12 mouse cellular contexts compared by ENCODE assay signal in genomic region chr4:110916061-110916460, GRCm38 (mm10).
DNase-seq lines count a peak whose midpoint lies in the region; ATAC-seq lines count a peak whose summit lies in the region.
"Had no signal": no experiment of that assay in that cellular context is flagged by ENCODE, and none has a peak within 500 bp of the region (broad histone marks: within the 10 kb centered on the region; RNA-seq: fewer than 3 reads in every experiment).

No protein-coding gene starts in this region.

- H3K27ac ChIP-seq in midbrain, embryonic 14.5 days (replicated peaks; ENCODE audit: low read depth, low read length) = no peak overlapping the region
- no peak overlapping the region for H3K27ac ChIP-seq in midbrain, embryonic 16.5 days (ENCODE audit: low read length)
- H3K27ac ChIP-seq: gastrocnemius, adult 2 months; macrophage; neural tube, embryonic 12.5 days had no signal

- H3K4me3 ChIP-seq in midbrain, embryonic 14.5 days (replicated peaks; ENCODE audit: low read depth, low read length) = no peak overlapping the region
- H3K4me3 ChIP-seq in midbrain, embryonic 16.5 days (ENCODE audit: low read depth, low read length) = no peak overlapping the region
- H3K4me3 ChIP-seq: gastrocnemius, adult 2 months; neural tube, embryonic 12.5 days had no signal

- H3K36me3 ChIP-seq in midbrain, embryonic 14.5 days (ENCODE audit: control insufficient read depth, insufficient read depth, low read length) = no peaks in the 10 kb centered on the region
- H3K36me3 ChIP-seq in midbrain, embryonic 16.5 days (ENCODE audit: control insufficient read depth, insufficient read depth, low read length) = no peaks in the 10 kb centered on the region
- H3K36me3 ChIP-seq: neural tube, embryonic 12.5 days had no signal

- no peak overlapping the region for H3K4me2 ChIP-seq in midbrain, embryonic 14.5 days (ENCODE audit: low read length)
- no peak overlapping the region for H3K4me2 ChIP-seq in midbrain, embryonic 16.5 days (ENCODE audit: low read length)
- H3K4me2 ChIP-seq: neural tube, embryonic 12.5 days had no signal

- ATAC-seq in midbrain, embryonic 14.5 days (ENCODE audit: low FRiP score, low TSS enrichment) = no peak
- no peak for ATAC-seq in midbrain, embryonic 16.5 days

- DNase-seq in embryo, embryonic 10.5 days (ENCODE audit: low spot score) = peak; percentile 3
- DNase-seq in embryo, embryonic 9.5 days (ENCODE audit: extremely low spot score) = no peak
- DNase-seq in midbrain, embryonic 14.5 days = peak; percentile 12
- peak; percentile 29 for DNase-seq in layer of hippocampus, postnatal 36 days
- DNase-seq in right cerebral cortex, postnatal 4 days = peak; percentile 5
- no peak for DNase-seq in gastrocnemius, adult 18-20 months (ENCODE audit: low spot score)
- DNase-seq in urinary bladder, adult 18-20 months (ENCODE audit: low spot score in 2 of 2) = no peak
- DNase-seq: gastrocnemius, adult 2 months; heart, postnatal 36 days had no signal

- H3K4me1 ChIP-seq in midbrain, embryonic 14.5 days (ENCODE audit: control insufficient read depth, insufficient read depth, low read length) = no peaks in the 10 kb centered on the region
- no peaks in the 10 kb centered on the region for H3K4me1 ChIP-seq in midbrain, embryonic 16.5 days (ENCODE audit: control insufficient read depth, insufficient read depth, low read length)
- H3K4me1 ChIP-seq: neural tube, embryonic 12.5 days had no signal

- H3K9ac ChIP-seq in midbrain, embryonic 14.5 days (replicated peaks; ENCODE audit: low read length) = no peak overlapping the region
- no peak overlapping the region for H3K9ac ChIP-seq in midbrain, embryonic 16.5 days (ENCODE audit: low read depth, low read length)
- H3K9ac ChIP-seq: neural tube, embryonic 12.5 days had no signal

- H3K9me3 ChIP-seq in midbrain, embryonic 14.5 days (ENCODE audit: control insufficient read depth, low read length) = no peaks in the 10 kb centered on the region
- H3K9me3 ChIP-seq in midbrain, embryonic 16.5 days (replicated peaks; ENCODE audit: control insufficient read depth, low read length, poor library complexity, severe bottlenecking) = no peaks in the 10 kb centered on the region
- H3K9me3 ChIP-seq: neural tube, embryonic 12.5 days had no signal

- no peaks in the 10 kb centered on the region for H3K27me3 ChIP-seq in midbrain, embryonic 14.5 days (ENCODE audit: control insufficient read depth, insufficient read depth, low read length)
- H3K27me3 ChIP-seq in midbrain, embryonic 16.5 days (ENCODE audit: control insufficient read depth, insufficient read depth, low read depth, low read length) = no peaks in the 10 kb centered on the region
- H3K27me3 ChIP-seq: neural tube, embryonic 12.5 days had no signal

Comparison
In these comparisons a context has a peak if more than half of its experiments do, and no peak if none do; other contexts are left out.
1. DNase-seq: peak in embryo, embryonic 10.5 days (single experiment), midbrain, embryonic 14.5 days (single experiment), layer of hippocampus, postnatal 36 days (2 of 2) and right cerebral cortex, postnatal 4 days (single experiment); none in embryo, embryonic 9.5 days (single experiment), gastrocnemius, adult 18-20 months (single experiment) and urinary bladder, adult 18-20 months (0 of 2).